Mouse (Mus musculus) induced T-regulatory cell, adult 2 months (primary cell): ENCODE data around the gene Sh3gl1.
A peak's percentile ranks its signal among the peaks of the same experiment; 100 is the strongest.

Experiments
- DNase-seq: peaks from one replicate; pipeline ENCODE4 v3.0.0-alpha.2; 2012; ENCODE audit warnings: low read depth

Sh3gl1 gene

DNA sequence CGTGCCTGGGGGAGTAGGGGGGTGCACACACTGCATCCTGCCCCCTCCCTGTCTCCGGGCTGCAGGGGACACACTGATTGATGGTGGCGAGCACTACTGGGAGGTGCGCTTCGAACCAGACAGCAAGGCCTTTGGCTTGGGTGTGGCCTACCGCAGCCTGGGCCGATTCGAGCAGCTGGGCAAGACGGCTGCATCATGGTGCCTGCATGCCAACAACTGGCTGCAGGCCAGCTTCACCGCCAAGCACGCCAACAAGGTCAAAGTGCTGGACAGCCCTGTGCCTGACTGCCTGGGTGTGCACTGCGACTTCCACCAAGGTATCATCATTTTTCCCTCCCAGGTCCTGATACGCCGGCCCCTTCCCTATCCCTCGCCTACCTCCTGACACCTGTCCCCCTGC, 40.4 kb downstream of the Sh3gl1 start:
- DNase-seq, result no peak

DNA sequence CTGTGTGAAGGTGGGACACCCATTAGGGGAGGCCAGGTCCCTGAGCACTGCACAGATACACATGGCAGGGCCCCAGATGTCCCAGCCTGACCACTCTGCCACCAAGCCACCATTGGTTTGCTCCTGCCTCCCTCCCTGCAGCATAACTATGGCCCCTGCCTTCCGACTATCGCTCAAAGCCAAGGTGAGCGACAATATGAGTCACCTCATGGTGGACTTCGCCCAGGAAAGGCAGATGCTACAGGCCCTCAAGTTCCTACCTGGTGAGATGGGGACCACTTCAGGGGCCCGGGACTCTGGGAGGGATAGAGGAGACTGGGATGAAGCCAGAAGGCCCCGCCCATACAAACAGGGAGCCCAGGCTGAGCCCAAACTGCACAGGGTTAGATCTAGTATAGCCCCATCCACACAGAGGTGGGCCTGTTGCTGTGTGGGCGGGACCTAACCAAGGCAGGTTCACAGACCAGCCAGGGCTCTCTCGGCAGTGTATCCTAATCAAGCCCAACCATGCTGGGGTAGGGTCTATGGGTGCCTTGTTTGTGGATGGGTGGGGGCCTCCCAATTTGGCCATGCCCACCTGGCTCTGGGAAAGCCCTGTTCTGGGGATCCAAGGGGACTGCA, 46.0 kb downstream of the Sh3gl1 start:
- DNase-seq, result no peak

DNA sequence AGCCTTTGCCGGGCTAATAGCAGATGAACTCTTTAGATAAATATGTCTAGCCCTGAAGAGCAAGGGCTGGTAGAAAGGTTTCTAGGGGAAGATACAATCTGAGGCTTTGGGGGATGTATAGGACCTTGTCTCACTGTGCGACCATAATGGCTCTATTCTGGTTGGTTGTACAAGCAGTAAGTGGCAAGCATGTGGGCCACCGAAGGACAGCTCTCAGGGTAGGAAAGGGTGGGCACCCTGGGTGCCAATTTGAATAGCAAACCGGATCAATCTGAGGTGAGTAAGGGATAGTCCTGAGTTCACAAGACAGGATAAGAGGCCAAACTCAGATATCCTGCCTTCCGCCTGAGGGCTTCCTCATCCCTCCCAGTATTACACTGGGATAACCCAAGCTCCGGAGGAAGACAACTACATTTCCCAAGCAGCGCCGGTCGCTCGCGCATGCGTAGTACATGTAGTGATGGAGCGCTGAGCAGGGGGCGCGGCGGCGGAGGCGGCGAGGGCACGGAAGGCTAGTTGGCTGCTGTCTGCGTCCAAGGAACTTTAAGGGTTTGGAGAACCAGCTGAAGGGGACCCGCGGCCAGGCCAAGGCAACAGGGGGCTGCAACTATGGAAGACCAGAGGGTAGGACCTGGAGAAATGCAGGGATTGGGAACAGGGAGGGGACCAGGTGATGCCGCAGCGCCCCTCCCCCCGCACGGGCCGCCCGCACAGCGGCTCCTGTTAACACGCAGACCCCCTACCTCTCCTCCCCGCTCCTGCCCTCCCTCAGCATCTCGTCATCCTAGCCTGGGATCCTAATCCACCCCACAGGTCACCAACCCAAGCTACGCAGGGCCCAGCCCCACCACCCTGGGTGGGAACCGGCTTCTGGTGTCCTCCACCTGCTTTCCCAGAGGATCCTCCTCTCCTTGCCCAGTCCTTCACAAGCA, 50.1 kb downstream of the Sh3gl1 start, which contains the start of gene Fsd1:
Gene Fsd1, plus strand, starts transcription at position 480 of the 932 bp plus-strand sequence.
- DNase-seq, result peak; percentile 25

DNA sequence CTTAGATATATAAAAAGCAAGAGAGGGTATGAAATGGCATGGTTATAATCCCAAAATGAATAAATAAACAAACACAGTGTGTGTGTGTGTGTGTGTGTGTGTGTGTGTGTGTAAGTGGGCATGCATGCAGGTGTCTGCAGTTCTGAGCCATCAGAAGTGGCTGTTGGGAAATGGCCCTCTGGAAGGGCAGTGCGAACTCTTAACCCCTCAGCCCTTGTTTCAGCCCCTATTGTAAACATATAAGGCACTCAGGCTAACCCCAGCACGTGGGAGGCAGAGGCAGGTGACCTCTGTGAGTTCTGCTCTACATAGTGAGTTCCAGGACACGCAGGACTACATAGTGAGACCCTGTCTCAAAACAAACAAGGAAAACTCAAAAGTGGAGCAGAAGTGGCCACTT, 59.1 kb downstream of the Sh3gl1 start:
- no peak for DNase-seq

DNA sequence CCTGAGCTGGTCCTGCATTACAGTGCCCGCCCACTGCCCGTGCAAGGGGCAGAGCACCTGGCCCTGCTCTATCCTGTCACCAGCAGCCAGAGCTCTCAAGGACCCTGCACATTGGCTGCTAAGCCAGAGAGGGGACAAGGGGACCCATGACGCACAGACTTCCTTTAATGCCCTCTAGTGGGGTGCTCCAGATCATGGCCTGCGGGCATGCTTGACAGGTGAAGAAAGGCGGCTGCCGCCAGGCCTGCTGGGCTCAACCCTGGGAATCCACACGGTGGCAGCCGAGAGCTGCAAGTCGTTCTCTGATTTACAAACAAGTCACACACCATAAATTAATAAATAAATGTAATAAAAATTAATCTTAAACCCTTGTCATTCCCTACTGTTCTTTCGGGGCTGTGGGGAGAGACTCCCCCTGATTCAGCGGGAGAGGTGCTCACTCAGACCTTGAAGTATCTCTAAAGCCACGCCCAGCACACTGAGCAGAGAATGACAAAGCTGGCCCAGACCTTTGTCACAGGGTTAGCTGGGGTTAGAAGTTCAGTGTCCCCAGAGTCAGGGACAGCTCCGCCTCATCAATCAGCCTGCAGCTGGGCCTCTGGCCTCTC, 60.1 kb downstream of the Sh3gl1 start:
- peak; percentile 84 for DNase-seq

DNA sequence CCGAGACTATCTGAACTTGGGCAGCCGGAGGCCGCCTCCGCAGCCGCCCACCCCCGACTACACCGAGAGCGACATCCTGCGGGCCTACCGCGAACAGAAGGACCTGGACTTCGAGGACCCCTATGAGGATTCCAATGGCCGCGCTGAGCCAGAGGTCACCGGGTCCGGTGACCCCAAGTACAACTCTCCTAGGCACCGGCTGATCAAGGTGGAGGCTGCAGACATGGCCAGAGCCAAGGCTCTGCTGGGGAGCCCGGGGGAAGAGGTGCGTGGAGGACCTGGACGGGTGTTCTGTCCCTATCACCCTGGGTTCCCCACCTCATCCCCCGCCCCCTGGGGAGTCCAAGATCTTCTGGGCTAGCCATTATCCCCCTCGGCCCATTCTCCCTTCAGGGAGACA, 65.0 kb downstream of the Sh3gl1 start:
- DNase-seq, result no peak

DNA sequence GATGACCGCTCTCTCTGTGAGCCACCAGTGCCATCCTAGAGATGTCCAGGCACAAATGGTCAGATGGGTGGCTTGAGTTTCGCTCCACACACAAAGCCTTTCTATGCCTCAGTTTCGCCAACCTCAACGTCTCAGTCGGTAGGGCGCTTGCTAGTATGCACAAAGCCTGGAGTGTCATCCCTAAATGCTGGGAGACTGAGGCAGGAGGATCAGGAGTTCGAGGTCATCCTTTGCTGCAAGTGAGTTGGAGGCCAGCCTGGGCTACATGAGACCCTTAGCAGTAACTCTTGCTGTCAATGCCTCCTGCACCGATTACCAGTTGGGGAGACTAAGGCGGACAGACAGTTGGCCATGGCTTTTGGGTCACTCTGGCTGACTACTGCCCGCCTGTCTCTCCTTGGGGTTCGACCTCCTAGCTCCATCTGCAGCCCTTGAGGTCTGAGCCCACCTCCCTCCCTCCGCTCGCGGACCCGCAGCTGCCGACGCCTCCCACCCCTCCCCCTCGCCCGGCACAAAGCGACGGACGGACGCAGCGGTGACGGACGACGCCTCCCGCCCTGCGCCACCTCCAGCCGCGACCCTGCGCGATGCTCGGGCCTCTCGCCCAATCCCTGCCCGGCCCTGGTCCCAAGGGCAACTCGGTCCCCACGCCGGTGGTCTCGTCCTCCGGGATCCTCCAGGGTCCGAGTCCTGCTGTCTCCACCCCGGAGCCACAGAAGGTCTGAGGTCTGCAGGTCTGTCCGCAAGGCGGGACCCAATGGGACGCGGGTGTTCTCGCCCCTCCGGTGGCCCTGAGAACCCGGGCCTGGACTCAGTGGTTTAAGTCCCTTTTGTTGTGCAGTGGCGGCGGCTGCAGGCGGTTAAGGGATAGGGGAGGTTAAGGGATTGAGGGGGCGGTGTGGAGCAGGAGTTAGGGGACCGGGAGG, 66.2 kb downstream of the Sh3gl1 start, which contains the start of gene Shd:
Gene Shd, plus strand, starts transcription at position 502 of the 926 bp plus-strand sequence.
- no peak for DNase-seq

DNA sequence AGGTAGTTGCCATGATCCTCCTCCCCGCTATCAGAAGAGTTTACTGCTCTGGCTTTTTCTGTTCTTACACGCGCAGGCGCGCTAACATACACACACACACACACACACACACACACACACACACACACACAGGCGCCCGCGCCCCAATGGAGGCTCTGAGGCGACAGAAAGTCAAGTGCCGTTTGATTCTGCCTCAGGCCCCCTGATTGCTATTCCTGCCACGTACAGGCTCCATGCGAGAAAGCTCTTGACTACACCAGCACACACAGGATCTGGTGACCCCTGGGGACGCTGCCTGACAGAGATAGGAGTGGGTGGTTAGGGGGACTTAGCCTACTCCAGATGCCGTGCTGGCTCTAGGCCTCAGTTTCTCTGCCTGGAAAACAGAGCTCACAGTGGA, 66.9 kb downstream of the Sh3gl1 start:
- no peak for DNase-seq

DNA sequence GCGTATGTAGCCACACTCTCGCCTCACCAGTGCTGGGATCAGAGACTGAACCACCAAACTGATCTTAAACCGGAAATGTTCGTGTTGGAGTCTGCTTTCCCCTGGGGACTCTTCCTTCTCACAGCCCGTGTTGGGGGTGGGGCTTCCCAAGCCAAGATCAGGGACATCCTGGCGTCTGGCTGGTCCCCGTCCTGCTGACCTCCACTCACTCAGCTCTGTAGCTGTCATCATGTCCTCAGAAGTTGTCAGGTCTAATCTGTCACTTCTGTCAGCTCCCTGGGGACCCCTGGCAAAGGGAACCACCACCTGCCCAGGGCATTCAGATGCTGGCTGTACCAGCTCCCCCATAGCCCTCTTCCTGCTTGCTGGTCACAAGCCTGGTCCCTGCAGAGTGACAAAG, 68.2 kb downstream of the Sh3gl1 start:
- DNase-seq, result no peak

DNA sequence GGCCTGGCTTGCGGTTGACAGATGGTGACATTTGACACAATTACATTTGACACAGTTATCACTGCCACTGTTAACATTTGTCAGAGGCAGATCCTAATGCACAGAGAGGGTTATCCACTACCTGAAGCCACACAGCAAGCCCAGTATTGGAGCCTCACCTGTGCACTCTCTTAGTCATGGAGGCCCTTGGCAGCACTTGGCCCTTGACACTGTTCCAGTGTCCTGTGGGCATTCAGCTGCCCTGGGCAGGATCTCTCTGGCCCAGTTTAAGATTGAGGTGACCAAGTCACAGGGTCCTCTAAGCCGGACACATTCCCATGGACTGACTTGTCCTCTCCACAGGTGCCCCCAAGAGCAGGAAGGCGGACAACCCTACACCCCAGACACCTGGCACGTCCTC, 69.2 kb downstream of the Sh3gl1 start:
- no peak for DNase-seq
